Mouse (Mus musculus): Measurements from ENCODE around the gene Azin2. TPM values are rescaled to one million over a fixed set of nuclear protein-coding genes. Genes with fewer than 3 reads are reported as not detected.

The Azin2 gene
- polyA plus RNA-seq, 1 experiment: 7.6 TPM

GRCm38 (mm10) chr4:128886571-128886970, 75.7 kb downstream of the Azin2 start:
- Histone ChIP-seq H3K36me3 (ENCODE audit: control insufficient read depth, insufficient read depth, low read length) (no peaks in the 10 kb centered on the region), H3K27ac (ENCODE audit: control insufficient read depth, insufficient read depth, low read length) (no peak overlapping the region), H3K4me1 (replicated peaks; ENCODE audit: control insufficient read depth, insufficient read depth, low read length) (peaks cover 10% of the 10 kb centered on the region), H3K4me3 (ENCODE audit: control insufficient read depth, insufficient read depth, low read length) (no peak overlapping the region), H3K27me3 (ENCODE audit: control insufficient read depth, insufficient read depth, low read length) (peaks cover 2% of the 10 kb centered on the region; the same call in 1 of the 2 replicates)
- WGBS: 93% methylated on average over 5 of the region's 5 CpGs
- TF ChIP-seq POLR2A (IDR thresholded peaks at IDR 0.05; ENCODE audit: control insufficient read depth, extremely low read depth, insufficient read depth, low read length, poor library complexity) (no peak), CTCF (IDR thresholded peaks at IDR 0.05; ENCODE audit: borderline replicate concordance, control insufficient read depth, extremely low read depth, insufficient read depth, low read length, poor library complexity) (no peak)
- no peak for DNase-seq

- DNase-seq: no peak
- H3K4me1 ChIP-seq (replicated peaks; ENCODE audit: control insufficient read depth, insufficient read depth, low read length): peaks cover 10% of the 10 kb centered on the region
- H3K27me3 ChIP-seq (ENCODE audit: control insufficient read depth, insufficient read depth, low read length): peaks cover 2% of the 10 kb centered on the region; the same call in 1 of the 2 replicates
- TF ChIP-seq CTCF (IDR thresholded peaks at IDR 0.05; ENCODE audit: borderline replicate concordance, control insufficient read depth, extremely low read depth, insufficient read depth, low read length, poor library complexity): no peak
- TF ChIP-seq POLR2A (IDR thresholded peaks at IDR 0.05; ENCODE audit: control insufficient read depth, extremely low read depth, insufficient read depth, low read length, poor library complexity): no peak
- H3K36me3 ChIP-seq (ENCODE audit: control insufficient read depth, insufficient read depth, low read length): no peaks in the 10 kb centered on the region
- no peak overlapping the region for H3K27ac ChIP-seq (ENCODE audit: control insufficient read depth, insufficient read depth, low read length)
- H3K4me3 ChIP-seq (ENCODE audit: control insufficient read depth, insufficient read depth, low read length): no peak overlapping the region
- 98% methylated on average over 8 of the region's 8 CpGs for WGBS
Observed at GRCm38 (mm10) chr4:128885540-128885939, 76.7 kb downstream of the Azin2 start.

- Histone ChIP-seq H3K4me1 (replicated peaks; ENCODE audit: control insufficient read depth, insufficient read depth, low read length) (peaks cover 10% of the 10 kb centered on the region), H3K27me3 (ENCODE audit: control insufficient read depth, insufficient read depth, low read length) (peaks cover 2% of the 10 kb centered on the region; the same call in 1 of the 2 replicates), H3K36me3 (ENCODE audit: control insufficient read depth, insufficient read depth, low read length) (no peaks in the 10 kb centered on the region), H3K4me3 (ENCODE audit: control insufficient read depth, insufficient read depth, low read length) (peak overlapping the region; percentile 99; the same call in 1 of the 2 replicates), H3K27ac (ENCODE audit: control insufficient read depth, insufficient read depth, low read length) (no peak overlapping the region)
- 72% methylated on average over 5 of the region's 5 CpGs for WGBS
- no peak for DNase-seq
- TF ChIP-seq POLR2A (IDR thresholded peaks at IDR 0.05; ENCODE audit: control insufficient read depth, extremely low read depth, insufficient read depth, low read length, poor library complexity) (no peak), CTCF (IDR thresholded peaks at IDR 0.05; ENCODE audit: borderline replicate concordance, control insufficient read depth, extremely low read depth, insufficient read depth, low read length, poor library complexity) (no peak)
Observed at GRCm38 (mm10) chr4:128884711-128885095, 77.5 kb downstream of the Azin2 start.

- H3K4me3 ChIP-seq (ENCODE audit: control insufficient read depth, insufficient read depth, low read length): peak overlapping the region; percentile 99
- no peaks in the 10 kb centered on the region for H3K36me3 ChIP-seq (ENCODE audit: control insufficient read depth, insufficient read depth, low read length)
- H3K4me1 ChIP-seq (replicated peaks; ENCODE audit: control insufficient read depth, insufficient read depth, low read length): peaks cover 10% of the 10 kb centered on the region
- 1% methylated on average over 94 of the region's 94 CpGs for WGBS
- peaks cover 2% of the 10 kb centered on the region; the same call in 1 of the 2 replicates for H3K27me3 ChIP-seq (ENCODE audit: control insufficient read depth, insufficient read depth, low read length)
- TF ChIP-seq POLR2A (IDR thresholded peaks at IDR 0.05; ENCODE audit: control insufficient read depth, extremely low read depth, insufficient read depth, low read length, poor library complexity): no peak
- no peak for TF ChIP-seq CTCF (IDR thresholded peaks at IDR 0.05; ENCODE audit: borderline replicate concordance, control insufficient read depth, extremely low read depth, insufficient read depth, low read length, poor library complexity)
- no peak overlapping the region for H3K27ac ChIP-seq (ENCODE audit: control insufficient read depth, insufficient read depth, low read length)
- DNase-seq: peak; percentile 43
Observed at GRCm38 (mm10) chr4:128883801-128884710, 78.2 kb downstream of the Azin2 start.

GRCm38 (mm10) chr4:128883379-128883781, 78.9 kb downstream of the Azin2 start, which contains the start of gene Trim62:
Trim62 (plus strand) TSS chr4:128883580.
- H3K27ac ChIP-seq (ENCODE audit: control insufficient read depth, insufficient read depth, low read length): no peak within 1 kb of the TSS
- DNase-seq: peak; percentile 75
- no peak for TF ChIP-seq CTCF (IDR thresholded peaks at IDR 0.05; ENCODE audit: borderline replicate concordance, control insufficient read depth, extremely low read depth, insufficient read depth, low read length, poor library complexity)
- WGBS: under 1% methylated on average over 37 of the region's 37 CpGs
- H3K4me3 ChIP-seq (ENCODE audit: control insufficient read depth, insufficient read depth, low read length): peak within 1 kb of the TSS; percentile 99
- H3K27me3 ChIP-seq (ENCODE audit: control insufficient read depth, insufficient read depth, low read length): peaks cover 2% of the 10 kb centered on the region; the same call in 1 of the 2 replicates
- peaks cover 10% of the 10 kb centered on the region for H3K4me1 ChIP-seq (replicated peaks; ENCODE audit: control insufficient read depth, insufficient read depth, low read length)
- H3K36me3 ChIP-seq (ENCODE audit: control insufficient read depth, insufficient read depth, low read length): no peaks in the 10 kb centered on the region

Other genes starting within 250 kb of the Azin2 start
- gene A3galt2, start 207.1 kb downstream of the Azin2 start, polyA plus RNA-seq (2012; rRNA removed): 1.3 and 1.6 TPM in 2 replicates
- gene Zfp362, start 156.4 kb downstream of the Azin2 start, polyA plus RNA-seq (2012; rRNA removed): 105 and 145 TPM in 2 replicates
- 7.3 and 10.0 TPM in 2 replicates for gene Trim62, start 78.9 kb downstream of the Azin2 start, polyA plus RNA-seq (2012; rRNA removed)
- 60.0 and 60.1 TPM in 2 replicates for gene Ak2, start 29.5 kb upstream of the Azin2 start, polyA plus RNA-seq (2012; rRNA removed)
- gene Rnf19b, start 95.8 kb upstream of the Azin2 start, polyA plus RNA-seq (2012; rRNA removed): 74.1 and 82.3 TPM in 2 replicates
- gene Tmem54, start 143.1 kb upstream of the Azin2 start, polyA plus RNA-seq (2012; rRNA removed): 3.9 and 5.5 TPM in 2 replicates
- gene Hpca, start 159.6 kb upstream of the Azin2 start, polyA plus RNA-seq (2012; rRNA removed): 0.92 and 1.0 TPM in 2 replicates
- 1.5 and 7.0 TPM in 2 replicates for gene Fndc5, start 174.6 kb upstream of the Azin2 start, polyA plus RNA-seq (2012; rRNA removed)
- gene S100pbp, start 227.3 kb upstream of the Azin2 start, polyA plus RNA-seq (2012; rRNA removed): 45.3 and 58.7 TPM in 2 replicates
- 17.6 and 19.6 TPM in 2 replicates for gene Yars, start 227.3 kb upstream of the Azin2 start, polyA plus RNA-seq (2012; rRNA removed)

All from thymus, adult 2 months (tissue).